Mouse (Mus musculus) heart, embryonic 11.5 days (tissue): ENCODE results near the gene Ap1b1. TPM values are rescaled to one million over a fixed set of nuclear protein-coding genes. Genes with fewer than 3 reads are reported as not detected.

Source experiments
- ATAC-seq: fragments of 200-750 bp; cut with Nextera tagmentation; replicated peaks from 2 replicates; pipeline ENCODE4 v1.8.0; 2017; ENCODE audit warnings: moderate library complexity; ENCODE audit not compliant: insufficient number of reproducible peaks, low FRiP score, low TSS enrichment
- H3K27ac ChIP-seq: fragments of 300-500 bp; sonication (generic); 2 replicates; pipeline ENCODE4 v1.5.1; 2014; ENCODE audit warnings: mild to moderate bottlenecking, low read depth, low read length
- H3K27me3 ChIP-seq: fragments of 300-500 bp; sonication (generic); 2 replicates; pipeline ENCODE4 v1.6.1; 2014; ENCODE audit warnings: mild to moderate bottlenecking, low read length, mixed read lengths; ENCODE audit not compliant: control insufficient read depth, insufficient read depth
- H3K36me3 ChIP-seq: fragments of 300-500 bp; sonication (generic); 2 replicates; pipeline ENCODE4 v1.6.1; 2014; ENCODE audit warnings: mild to moderate bottlenecking, low read length, moderate library complexity, mixed read lengths; ENCODE audit not compliant: control insufficient read depth, insufficient read depth
- H3K4me1 ChIP-seq: fragments of 300-500 bp; sonication (generic); 2 replicates; pipeline ENCODE4 v1.6.1; 2014; ENCODE audit warnings: low read length; ENCODE audit not compliant: control insufficient read depth, insufficient read depth
- H3K4me2 ChIP-seq: fragments of 300-500 bp; sonication (generic); 2 replicates; pipeline ENCODE4 v1.6.1; 2014; ENCODE audit warnings: mild to moderate bottlenecking, moderate library complexity
- H3K4me3 ChIP-seq: fragments of 300-500 bp; sonication (generic); 2 replicates; pipeline ENCODE4 v1.5.1; 2014; ENCODE audit warnings: low read depth, low read length
- H3K9ac ChIP-seq: fragments of 300-500 bp; sonication (generic); 2 replicates; pipeline ENCODE4 v1.6.1; 2014; ENCODE audit warnings: mild to moderate bottlenecking, low read depth, low read length, moderate library complexity
- H3K9me3 ChIP-seq: fragments of 300-500 bp; sonication (generic); replicated peaks from 2 replicates; pipeline ENCODE4 v1.6.1; 2016; ENCODE audit warnings: low read length; ENCODE audit not compliant: control insufficient read depth
- WGBS: fragments of 180-500 bp; shearing (Covaris S2); extraction: QIAGEN DNeasy Blood & Tissue Kit; methylation state at CpG from one replicate; pipeline ENCODE4 v1.1.7; 2014; ENCODE audit not compliant: insufficient replicate concordance; 5-methylcytosine and 5-hydroxymethylcytosine counted together
- polyA plus RNA-seq: library from polyadenylated mRNA; unstranded; fragments of >200 nt; fragmentation: Nextera tagmentation; extraction: Ambion mirVana; gene quantifications from 2 replicates; pipeline ENCODE4 v1.2.1, GENCODE M21; 2014

The Ap1b1 gene
- polyA plus RNA-seq, 1 experiment from 2014 or later = 47.6 TPM

GRCm38 (mm10) chr11:4963099-4963808, 23.4 kb upstream of the Ap1b1 start:
- no peak for ATAC-seq
- H3K9me3 ChIP-seq = no peaks in the 10 kb centered on the region
- H3K4me1 ChIP-seq = peaks cover 4% of the 10 kb centered on the region; the same call in 1 of the 2 replicates
- H3K4me3 ChIP-seq = no peak overlapping the region
- H3K27me3 ChIP-seq = 0 out of 2 replicates have a peak, but pooled peaks cover 2% of the 10 kb centered on the region
- no peak overlapping the region for H3K9ac ChIP-seq
- H3K27ac ChIP-seq = no peak overlapping the region
- no peaks in the 10 kb centered on the region for H3K36me3 ChIP-seq
- H3K4me2 ChIP-seq = no peak overlapping the region
- WGBS = 46% methylated on average over 6 of the region's 6 CpGs

GRCm38 (mm10) chr11:4966325-4966724, 20.3 kb upstream of the Ap1b1 start:
- H3K27ac ChIP-seq = no peak overlapping the region

GRCm38 (mm10) chr11:4966888-4967287, 19.7 kb upstream of the Ap1b1 start:
- Histone ChIP-seq H3K9me3 (no peaks in the 10 kb centered on the region), H3K4me3 (no peak overlapping the region), H3K9ac (no peak overlapping the region), H3K36me3 (no peaks in the 10 kb centered on the region), H3K4me1 (peaks cover 4% of the 10 kb centered on the region; the same call in 1 of the 2 replicates), H3K4me2 (no peak overlapping the region), H3K27ac (no peak overlapping the region), H3K27me3 (0 out of 2 replicates have a peak, but pooled peaks cover 2% of the 10 kb centered on the region)
- no peak for ATAC-seq
- WGBS = 66% methylated on average over 5 of the region's 5 CpGs

More at GRCm38 (mm10) chr11:4966325-4966724, 20.3 kb upstream of the Ap1b1 start:
- no peak overlapping the region for H3K4me3 ChIP-seq
- ATAC-seq = no peak
- H3K27me3 ChIP-seq = 0 out of 2 replicates have a peak, but pooled peaks cover 2% of the 10 kb centered on the region
- 83% methylated on average over 2 of the region's 2 CpGs for WGBS
- no peaks in the 10 kb centered on the region for H3K36me3 ChIP-seq
- peaks cover 4% of the 10 kb centered on the region; the same call in 1 of the 2 replicates for H3K4me1 ChIP-seq
- no peak overlapping the region for H3K4me2 ChIP-seq
- no peak overlapping the region for H3K9ac ChIP-seq
- H3K9me3 ChIP-seq = no peaks in the 10 kb centered on the region

- no peak overlapping the region for H3K9ac ChIP-seq
- no peak overlapping the region for H3K4me3 ChIP-seq
- no peaks in the 10 kb centered on the region for H3K9me3 ChIP-seq
- H3K27ac ChIP-seq = no peak overlapping the region
- H3K36me3 ChIP-seq = no peaks in the 10 kb centered on the region
- ATAC-seq = no peak
- H3K4me1 ChIP-seq = peaks cover 4% of the 10 kb centered on the region; the same call in 1 of the 2 replicates
- H3K27me3 ChIP-seq = 0 out of 2 replicates have a peak, but pooled peaks cover 2% of the 10 kb centered on the region
- no peak overlapping the region for H3K4me2 ChIP-seq
- WGBS = 43% methylated on average over 2 of the region's 2 CpGs
Observed at GRCm38 (mm10) chr11:4967549-4967948, 19.1 kb upstream of the Ap1b1 start.

- Histone ChIP-seq H3K4me3 (no peak overlapping the region), H3K27me3 (no peaks in the 10 kb centered on the region), H3K9ac (0 out of 2 replicates have a peak overlapping the region, but pooled peaks have one; percentile 16), H3K4me1 (peaks cover 4% of the 10 kb centered on the region; the same call in 1 of the 2 replicates), H3K9me3 (no peaks in the 10 kb centered on the region), H3K4me2 (no peak overlapping the region), H3K27ac (no peak overlapping the region), H3K36me3 (no peaks in the 10 kb centered on the region)
- 77% methylated on average over 10 of the region's 10 CpGs for whole genome bisulfite sequencing
- ATAC-seq = no peak
Observed at GRCm38 (mm10) chr11:4968376-4968775, 18.2 kb upstream of the Ap1b1 start.

- ATAC-seq = no peak
- no peak overlapping the region for H3K27ac ChIP-seq
- H3K9me3 ChIP-seq = no peaks in the 10 kb centered on the region
- H3K27me3 ChIP-seq = no peaks in the 10 kb centered on the region
- WGBS = 59% methylated on average over 13 of the region's 13 CpGs
- no peaks in the 10 kb centered on the region for H3K4me1 ChIP-seq
- no peak overlapping the region for H3K9ac ChIP-seq
- no peak overlapping the region for H3K4me2 ChIP-seq
- H3K36me3 ChIP-seq = no peaks in the 10 kb centered on the region
- H3K4me3 ChIP-seq = no peak overlapping the region
Observed at GRCm38 (mm10) chr11:4972967-4973870, 13.4 kb upstream of the Ap1b1 start.

GRCm38 (mm10) chr11:4973871-4974256, 12.8 kb upstream of the Ap1b1 start:
- H3K4me1 ChIP-seq = no peaks in the 10 kb centered on the region
- H3K9ac ChIP-seq = no peak overlapping the region
- no peaks in the 10 kb centered on the region for H3K36me3 ChIP-seq
- H3K27me3 ChIP-seq = no peaks in the 10 kb centered on the region
- no peak overlapping the region for H3K27ac ChIP-seq
- no peak overlapping the region for H3K4me2 ChIP-seq
- H3K9me3 ChIP-seq = no peaks in the 10 kb centered on the region
- H3K4me3 ChIP-seq = no peak overlapping the region
- 69% methylated on average over 2 of the region's 2 CpGs for WGBS
- no peak for ATAC-seq

- WGBS = 54% methylated on average over 11 of the region's 11 CpGs
- Histone ChIP-seq H3K4me2 (no peak overlapping the region), H3K36me3 (no peaks in the 10 kb centered on the region), H3K4me1 (no peaks in the 10 kb centered on the region), H3K27ac (peak overlapping the region; percentile 2; the same call in 1 of the 2 replicates), H3K4me3 (no peak overlapping the region), H3K9me3 (no peaks in the 10 kb centered on the region), H3K9ac (no peak overlapping the region), H3K27me3 (no peaks in the 10 kb centered on the region)
- 0 out of 2 replicates have a peak, but pooled peaks have one; percentile 7 for ATAC-seq
Observed at GRCm38 (mm10) chr11:4974376-4975122, 12.1 kb upstream of the Ap1b1 start.
